Mouse (Mus musculus): ENCODE results near the gene Rhoc. TPM values are rescaled to one million over a fixed set of nuclear protein-coding genes. Genes with fewer than 3 reads are reported as not detected.

Rhoc gene
- polyA plus RNA-seq, 1 experiment from 2014 or later, result 104 TPM

GRCm38 (mm10) chr3:104815346-104815745, 27.2 kb downstream of the Rhoc start:
- Histone ChIP-seq H3K36me3 (ENCODE audit: control insufficient read depth, insufficient read depth, low read length) (no peaks in the 10 kb centered on the region), H3K4me1 (ENCODE audit: control insufficient read depth, insufficient read depth, low read length) (peaks cover 5% of the 10 kb centered on the region), H3K9me3 (ENCODE audit: control insufficient read depth, low read length) (no peaks in the 10 kb centered on the region), H3K4me2 (ENCODE audit: low read depth) (no peak overlapping the region), H3K9ac (ENCODE audit: low read length) (no peak overlapping the region), H3K27ac (ENCODE audit: low read depth, low read length) (no peak overlapping the region), H3K4me3 (ENCODE audit: low read depth, low read length) (no peak overlapping the region), H3K27me3 (ENCODE audit: control insufficient read depth, insufficient read depth, low read length) (no peaks in the 10 kb centered on the region)
- DNase-seq (ENCODE audit: low spot score) (no peak), ATAC-seq (ENCODE audit: insufficient read depth, low FRiP score, low TSS enrichment) (no peak)
- WGBS, result 64% methylated on average over 2 of the region's 2 CpGs

DNA sequence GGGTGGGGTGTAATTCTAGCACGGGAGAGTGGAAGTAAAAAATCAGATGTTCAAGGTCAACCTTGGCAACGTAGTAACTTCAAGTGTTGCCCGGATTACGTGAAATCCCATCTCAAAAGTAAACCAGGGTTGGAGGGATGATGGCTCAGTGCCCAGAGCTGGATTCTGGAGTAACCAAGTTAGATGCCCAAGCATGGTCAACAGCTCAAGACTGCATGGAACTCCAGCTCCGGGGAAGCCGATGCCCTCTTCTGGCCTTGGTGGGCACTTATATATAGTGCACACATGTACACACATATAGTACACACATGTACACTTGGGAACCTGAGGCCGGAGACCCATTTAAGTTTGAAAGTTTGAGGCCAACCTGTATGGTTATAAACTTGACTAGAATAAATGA, 28.0 kb downstream of the Rhoc start:
- no peak for ATAC-seq (ENCODE audit: insufficient read depth, low FRiP score, low TSS enrichment)

GRCm38 (mm10) chr3:104817481-104817990, 29.4 kb downstream of the Rhoc start:
- Histone ChIP-seq H3K27me3 (ENCODE audit: control insufficient read depth, insufficient read depth, low read length) (no peaks in the 10 kb centered on the region), H3K4me1 (ENCODE audit: control insufficient read depth, insufficient read depth, low read length) (peaks cover 5% of the 10 kb centered on the region), H3K9ac (ENCODE audit: low read length) (peak overlapping the region; percentile 78), H3K4me3 (ENCODE audit: low read depth, low read length) (peak overlapping the region; percentile 83), H3K36me3 (ENCODE audit: control insufficient read depth, insufficient read depth, low read length) (no peaks in the 10 kb centered on the region), H3K9me3 (ENCODE audit: control insufficient read depth, low read length) (no peaks in the 10 kb centered on the region), H3K27ac (ENCODE audit: low read depth, low read length) (0 out of 2 replicates have a peak overlapping the region, but pooled peaks have one; percentile 23), H3K4me2 (ENCODE audit: low read depth) (peak overlapping the region; percentile 95)
- peak; percentile 62 for ATAC-seq (ENCODE audit: insufficient read depth, low FRiP score, low TSS enrichment)
- peak; percentile 56 for DNase-seq (ENCODE audit: low spot score)
- under 1% methylated on average over 46 of the region's 46 CpGs for WGBS

More for the DNA sequence above, 28.0 kb downstream of the Rhoc start:
- DNase-seq (ENCODE audit: low spot score), result no peak
- no peaks in the 10 kb centered on the region for H3K27me3 ChIP-seq (ENCODE audit: control insufficient read depth, insufficient read depth, low read length)
- no peaks in the 10 kb centered on the region for H3K36me3 ChIP-seq (ENCODE audit: control insufficient read depth, insufficient read depth, low read length)
- no peak overlapping the region for H3K4me3 ChIP-seq (ENCODE audit: low read depth, low read length)
- no peak overlapping the region for H3K4me2 ChIP-seq (ENCODE audit: low read depth)
- peaks cover 5% of the 10 kb centered on the region for H3K4me1 ChIP-seq (ENCODE audit: control insufficient read depth, insufficient read depth, low read length)
- H3K27ac ChIP-seq (ENCODE audit: low read depth, low read length), result no peak overlapping the region
- no peaks in the 10 kb centered on the region for H3K9me3 ChIP-seq (ENCODE audit: control insufficient read depth, low read length)
- no peak overlapping the region for H3K9ac ChIP-seq (ENCODE audit: low read length)
- 99% methylated on average over 7 of the region's 7 CpGs for WGBS

DNA sequence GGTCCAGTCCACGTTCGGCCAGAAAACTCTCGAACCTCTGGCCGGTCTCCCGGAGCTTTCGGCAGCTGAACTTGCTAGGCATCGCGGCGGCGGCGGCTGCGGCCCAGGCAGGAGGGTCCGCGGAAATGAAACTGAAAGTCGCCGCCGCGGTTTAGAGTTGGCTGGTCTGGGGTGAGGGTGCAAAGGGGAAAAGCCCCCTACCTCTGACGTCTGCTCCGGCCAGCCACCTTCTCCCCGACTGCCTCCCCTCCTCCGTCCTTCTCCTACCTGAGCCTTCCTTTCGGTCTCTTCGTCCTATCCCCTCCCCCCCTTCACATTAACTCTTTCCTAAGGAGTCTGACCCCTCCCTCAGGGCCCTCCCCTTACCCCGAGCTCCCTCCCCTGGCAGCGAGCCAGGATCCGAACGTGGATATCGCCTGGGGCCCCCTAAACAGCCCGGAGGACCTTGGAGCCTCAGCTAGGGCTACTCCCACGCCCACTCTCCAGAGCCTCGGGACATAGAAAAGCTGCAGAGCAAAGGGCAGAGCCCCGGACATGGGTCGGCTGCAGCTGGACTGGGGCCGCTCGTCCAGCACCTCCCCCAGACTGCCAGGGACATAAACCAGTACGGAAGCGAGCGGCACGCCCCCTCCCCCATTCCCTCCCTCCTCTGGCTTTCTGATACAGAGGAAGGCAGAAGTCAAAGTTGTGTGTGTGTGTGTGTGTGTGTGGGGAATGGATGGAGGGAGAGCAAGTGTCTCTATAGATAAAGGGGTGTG, 30.0 kb downstream of the Rhoc start, which contains the start of gene Mov10:
Gene Mov10 (minus strand): TSS at position 573 of the 758 bp plus-strand sequence.
- Histone ChIP-seq H3K4me2 (ENCODE audit: low read depth) (peak within 1 kb of the TSS; percentile 95), H3K36me3 (ENCODE audit: control insufficient read depth, insufficient read depth, low read length) (no peaks in the 10 kb centered on the region), H3K27ac (ENCODE audit: low read depth, low read length) (0 out of 2 replicates have a peak within 1 kb of the TSS, but pooled peaks have one; percentile 23), H3K4me3 (ENCODE audit: low read depth, low read length) (peak within 1 kb of the TSS; percentile 83), H3K9ac (ENCODE audit: low read length) (peak within 1 kb of the TSS; percentile 78), H3K9me3 (ENCODE audit: control insufficient read depth, low read length) (no peaks in the 10 kb centered on the region), H3K4me1 (ENCODE audit: control insufficient read depth, insufficient read depth, low read length) (peaks cover 5% of the 10 kb centered on the region), H3K27me3 (ENCODE audit: control insufficient read depth, insufficient read depth, low read length) (no peaks in the 10 kb centered on the region)
- DNase-seq (ENCODE audit: low spot score), result peak; percentile 80
- peak; percentile 83 for ATAC-seq (ENCODE audit: insufficient read depth, low FRiP score, low TSS enrichment)
- WGBS, result under 1% methylated on average over 40 of the region's 40 CpGs

DNA sequence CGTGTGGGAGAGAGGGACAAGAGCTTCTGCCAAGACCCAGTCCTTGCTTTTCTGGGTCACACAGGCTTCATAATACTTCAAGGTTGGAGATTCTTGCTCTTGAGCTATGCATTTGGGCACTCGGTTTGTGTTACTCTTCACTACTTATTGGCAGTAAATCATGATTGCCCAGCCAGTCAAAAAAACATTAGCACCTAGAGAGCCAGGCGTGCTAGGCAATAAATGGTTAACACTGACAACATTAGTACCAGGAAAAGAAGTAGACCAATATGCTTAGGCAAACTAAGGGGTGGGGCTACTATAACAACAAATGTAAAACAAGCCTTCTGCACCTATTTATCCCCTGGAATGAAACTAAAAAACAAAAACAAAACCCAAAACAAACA, 30.6 kb downstream of the Rhoc start:
- 4% methylated on average over 3 of the region's 3 CpGs for WGBS
- no peaks in the 10 kb centered on the region for H3K36me3 ChIP-seq (ENCODE audit: control insufficient read depth, insufficient read depth, low read length)
- H3K27ac ChIP-seq (ENCODE audit: low read depth, low read length), result no peak overlapping the region
- H3K4me2 ChIP-seq (ENCODE audit: low read depth), result peak overlapping the region; percentile 95
- H3K4me3 ChIP-seq (ENCODE audit: low read depth, low read length), result peak overlapping the region; percentile 83
- no peaks in the 10 kb centered on the region for H3K27me3 ChIP-seq (ENCODE audit: control insufficient read depth, insufficient read depth, low read length)
- no peaks in the 10 kb centered on the region for H3K9me3 ChIP-seq (ENCODE audit: control insufficient read depth, low read length)
- peaks cover 5% of the 10 kb centered on the region for H3K4me1 ChIP-seq (ENCODE audit: control insufficient read depth, insufficient read depth, low read length)
- DNase-seq (ENCODE audit: low spot score) (no peak), ATAC-seq (ENCODE audit: insufficient read depth, low FRiP score, low TSS enrichment) (no peak; the same call in 1 of the 2 replicates)
- H3K9ac ChIP-seq (ENCODE audit: low read length), result peak overlapping the region; percentile 78

DNA sequence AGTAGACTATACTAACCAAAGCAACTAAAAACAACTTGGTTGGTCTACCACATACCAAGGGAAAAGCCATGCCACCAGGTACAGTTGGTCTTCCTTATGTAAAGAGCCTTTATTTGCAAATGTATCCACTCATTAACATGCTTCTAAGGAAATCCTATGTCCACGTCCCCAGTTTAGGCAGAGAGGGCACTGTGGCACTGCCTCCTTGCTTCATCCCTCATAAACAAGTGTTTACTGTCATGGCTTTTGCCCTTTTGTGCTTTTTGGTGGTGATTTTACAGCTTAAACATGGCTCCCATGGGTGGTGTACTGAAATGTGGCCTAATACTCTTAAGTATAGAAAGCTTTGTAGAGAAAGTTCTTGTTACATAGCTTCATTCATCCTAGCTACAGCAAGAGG, 32.3 kb downstream of the Rhoc start:
- DNase-seq (ENCODE audit: low spot score), result no peak
- Histone ChIP-seq H3K27me3 (ENCODE audit: control insufficient read depth, insufficient read depth, low read length) (no peaks in the 10 kb centered on the region), H3K36me3 (ENCODE audit: control insufficient read depth, insufficient read depth, low read length) (no peaks in the 10 kb centered on the region), H3K9ac (ENCODE audit: low read length) (no peak overlapping the region), H3K4me2 (ENCODE audit: low read depth) (no peak overlapping the region), H3K9me3 (ENCODE audit: control insufficient read depth, low read length) (no peaks in the 10 kb centered on the region), H3K4me1 (ENCODE audit: control insufficient read depth, insufficient read depth, low read length) (peaks cover 5% of the 10 kb centered on the region), H3K27ac (ENCODE audit: low read depth, low read length) (no peak overlapping the region), H3K4me3 (ENCODE audit: low read depth, low read length) (no peak overlapping the region)
- no peak for ATAC-seq (ENCODE audit: insufficient read depth, low FRiP score, low TSS enrichment)
- 56% methylated on average over 1 of the region's 1 CpGs for WGBS

- 85% methylated on average over 3 of the region's 3 CpGs for WGBS
- peaks cover 5% of the 10 kb centered on the region for H3K4me1 ChIP-seq (ENCODE audit: control insufficient read depth, insufficient read depth, low read length)
- no peak for DNase-seq (ENCODE audit: low spot score)
- H3K27ac ChIP-seq (ENCODE audit: low read depth, low read length), result no peak overlapping the region
- no peak for ATAC-seq (ENCODE audit: insufficient read depth, low FRiP score, low TSS enrichment)
- H3K36me3 ChIP-seq (ENCODE audit: control insufficient read depth, insufficient read depth, low read length), result no peaks in the 10 kb centered on the region; the same call in 1 of the 2 replicates
- H3K4me2 ChIP-seq (ENCODE audit: low read depth), result no peak overlapping the region
- H3K27me3 ChIP-seq (ENCODE audit: control insufficient read depth, insufficient read depth, low read length), result no peaks in the 10 kb centered on the region
- H3K4me3 ChIP-seq (ENCODE audit: low read depth, low read length), result no peak overlapping the region
- no peak overlapping the region for H3K9ac ChIP-seq (ENCODE audit: low read length)
- no peaks in the 10 kb centered on the region for H3K9me3 ChIP-seq (ENCODE audit: control insufficient read depth, low read length)
Measured at GRCm38 (mm10) chr3:104822413-104822812, 34.2 kb downstream of the Rhoc start.

GRCm38 (mm10) chr3:104835797-104836196, 47.6 kb downstream of the Rhoc start:
- H3K36me3 ChIP-seq (ENCODE audit: control insufficient read depth, insufficient read depth, low read length), result peaks cover 3% of the 10 kb centered on the region
- WGBS, result 93% methylated on average over 3 of the region's 3 CpGs
- no peak for ATAC-seq (ENCODE audit: insufficient read depth, low FRiP score, low TSS enrichment)

GRCm38 (mm10) chr3:104841049-104841448, 52.9 kb downstream of the Rhoc start:
- ATAC-seq (ENCODE audit: insufficient read depth, low FRiP score, low TSS enrichment), result no peak

More at GRCm38 (mm10) chr3:104835797-104836196, 47.6 kb downstream of the Rhoc start:
- Histone ChIP-seq H3K27ac (ENCODE audit: low read depth, low read length) (no peak overlapping the region), H3K4me1 (ENCODE audit: control insufficient read depth, insufficient read depth, low read length) (no peaks in the 10 kb centered on the region), H3K4me2 (ENCODE audit: low read depth) (no peak overlapping the region), H3K4me3 (ENCODE audit: low read depth, low read length) (no peak overlapping the region), H3K9me3 (ENCODE audit: control insufficient read depth, low read length) (no peaks in the 10 kb centered on the region), H3K9ac (ENCODE audit: low read length) (no peak overlapping the region), H3K27me3 (ENCODE audit: control insufficient read depth, insufficient read depth, low read length) (no peaks in the 10 kb centered on the region)
- no peak for DNase-seq (ENCODE audit: low spot score)

More at GRCm38 (mm10) chr3:104841049-104841448, 52.9 kb downstream of the Rhoc start:
- H3K4me1 ChIP-seq (ENCODE audit: control insufficient read depth, insufficient read depth, low read length), result no peaks in the 10 kb centered on the region
- no peak overlapping the region for H3K4me2 ChIP-seq (ENCODE audit: low read depth)
- WGBS, result 97% methylated on average over 5 of the region's 5 CpGs
- peaks cover 16% of the 10 kb centered on the region for H3K36me3 ChIP-seq (ENCODE audit: control insufficient read depth, insufficient read depth, low read length)
- H3K9ac ChIP-seq (ENCODE audit: low read length), result no peak overlapping the region
- H3K27ac ChIP-seq (ENCODE audit: low read depth, low read length), result no peak overlapping the region
- no peaks in the 10 kb centered on the region for H3K27me3 ChIP-seq (ENCODE audit: control insufficient read depth, insufficient read depth, low read length)
- DNase-seq (ENCODE audit: low spot score), result no peak
- no peak overlapping the region for H3K4me3 ChIP-seq (ENCODE audit: low read depth, low read length)
- H3K9me3 ChIP-seq (ENCODE audit: control insufficient read depth, low read length), result no peaks in the 10 kb centered on the region
